Mouse (Mus musculus): Measurements from ENCODE around the gene Col15a1.

The Col15a1 gene

GRCm38 (mm10) chr4:47273795-47274194, 65.8 kb downstream of the Col15a1 start:
- DNase-seq, result no peak

GRCm38 (mm10) chr4:47274911-47275310, 67.0 kb downstream of the Col15a1 start:
- DNase-seq, result no peak

GRCm38 (mm10) chr4:47278397-47278796, 70.4 kb downstream of the Col15a1 start:
- DNase-seq, result no peak

- DNase-seq, result no peak
Observed at GRCm38 (mm10) chr4:47279085-47279707, 71.2 kb downstream of the Col15a1 start.

- DNase-seq, result no peak
Observed at GRCm38 (mm10) chr4:47280126-47280525, 72.2 kb downstream of the Col15a1 start.

- no peak for DNase-seq
Observed at GRCm38 (mm10) chr4:47281920-47282682, 74.1 kb downstream of the Col15a1 start.

GRCm38 (mm10) chr4:47284311-47284710, 76.3 kb downstream of the Col15a1 start:
- peak; percentile 62 to 70 for DNase-seq

- no peak for DNase-seq
Observed at GRCm38 (mm10) chr4:47284874-47285273, 76.9 kb downstream of the Col15a1 start.

- no peak for DNase-seq
Observed at GRCm38 (mm10) chr4:47286599-47287147, 78.7 kb downstream of the Col15a1 start.

GRCm38 (mm10) chr4:47287468-47287867, 79.5 kb downstream of the Col15a1 start:
- DNase-seq, result no peak

- DNase-seq, result peak; percentile 26 to 47
Observed at GRCm38 (mm10) chr4:47288306-47288705, 80.3 kb downstream of the Col15a1 start.

GRCm38 (mm10) chr4:47289526-47289925, 81.6 kb downstream of the Col15a1 start:
- no peak for DNase-seq

GRCm38 (mm10) chr4:47290448-47290847, 82.5 kb downstream of the Col15a1 start:
- no peak for DNase-seq

GRCm38 (mm10) chr4:47291013-47291412, 83.1 kb downstream of the Col15a1 start:
- peak; percentile 91 to 94 for DNase-seq

GRCm38 (mm10) chr4:47292956-47293355, 85.0 kb downstream of the Col15a1 start:
- peak in 1 of 2 experiments; percentile 19 for DNase-seq

GRCm38 (mm10) chr4:47293771-47294543, 86.0 kb downstream of the Col15a1 start:
- DNase-seq, result peak; percentile 95 to 97

- no peak for DNase-seq
Observed at GRCm38 (mm10) chr4:47294544-47295070, 86.6 kb downstream of the Col15a1 start.

GRCm38 (mm10) chr4:47295547-47295946, 87.6 kb downstream of the Col15a1 start:
- peak; percentile 95 for DNase-seq

GRCm38 (mm10) chr4:47300701-47301100, 92.7 kb downstream of the Col15a1 start:
- no peak for DNase-seq

- no peak for DNase-seq
Observed at GRCm38 (mm10) chr4:47302610-47303009, 94.6 kb downstream of the Col15a1 start.

- no peak for DNase-seq
Observed at GRCm38 (mm10) chr4:47303340-47303998, 95.5 kb downstream of the Col15a1 start.

GRCm38 (mm10) chr4:47309886-47310625, 102.1 kb downstream of the Col15a1 start:
- no peak for DNase-seq

All from cerebellum, postnatal 10 days (tissue).